Mouse (Mus musculus) forebrain, embryonic 12.5 days (tissue): ENCODE measurements around the gene Kcnn1. TPM values are rescaled to one million over a fixed set of nuclear protein-coding genes. Genes with fewer than 3 reads are reported as not detected.
A peak's percentile ranks its signal among the peaks of the same experiment; 100 is the strongest.

Source experiments
- ATAC-seq: fragments of 200-750 bp; cut with Nextera tagmentation; 2 replicates; pipeline ENCODE4 v1.8.0; 2017; ENCODE audit warnings: moderate TSS enrichment; ENCODE audit not compliant: low FRiP score
- H3K27ac ChIP-seq: fragments of 300-500 bp; sonication (generic); 2 replicates; pipeline ENCODE4 v1.5.1; 2016; ENCODE audit warnings: mild to moderate bottlenecking
- H3K27me3 ChIP-seq: fragments of 300-500 bp; sonication (generic); 2 replicates; pipeline ENCODE4 v1.6.1; 2016; ENCODE audit warnings: mild to moderate bottlenecking
- H3K36me3 ChIP-seq: fragments of 300-500 bp; sonication (generic); replicated peaks from 2 replicates; pipeline ENCODE4 v1.6.1; 2016; ENCODE audit warnings: mild to moderate bottlenecking
- H3K4me1 ChIP-seq: fragments of 300-500 bp; sonication (generic); 2 replicates; pipeline ENCODE4 v1.6.1; 2016
- H3K4me2 ChIP-seq: fragments of 300-500 bp; sonication (generic); 2 replicates; pipeline ENCODE4 v1.6.1; 2016; ENCODE audit warnings: mild to moderate bottlenecking, moderate library complexity
- H3K4me3 ChIP-seq: fragments of 300-500 bp; sonication (generic); replicated peaks from 2 replicates; pipeline ENCODE4 v1.5.1; 2016; ENCODE audit warnings: mild to moderate bottlenecking
- H3K9ac ChIP-seq: fragments of 300-500 bp; sonication (generic); 2 replicates; pipeline ENCODE4 v1.6.1; 2016; ENCODE audit warnings: mild to moderate bottlenecking
- H3K9me3 ChIP-seq: fragments of 300-500 bp; sonication (generic); 2 replicates; pipeline ENCODE4 v1.6.1; 2016
- WGBS: fragments of 180-500 bp; shearing (Covaris S2); methylation state at CpG from one replicate; pipeline ENCODE4 v1.1.7; 2016; 5-methylcytosine and 5-hydroxymethylcytosine counted together
- polyA plus RNA-seq: library from polyadenylated mRNA; unstranded; fragments of >200 nt; fragmentation: Nextera tagmentation; extraction: Ambion mirVana; gene quantifications from 2 replicates; pipeline ENCODE4 v1.2.1, GENCODE M21; 2016

The Kcnn1 gene
- polyA plus RNA-seq, 1 experiment from 2014 or later: 14.4 TPM

DNA sequence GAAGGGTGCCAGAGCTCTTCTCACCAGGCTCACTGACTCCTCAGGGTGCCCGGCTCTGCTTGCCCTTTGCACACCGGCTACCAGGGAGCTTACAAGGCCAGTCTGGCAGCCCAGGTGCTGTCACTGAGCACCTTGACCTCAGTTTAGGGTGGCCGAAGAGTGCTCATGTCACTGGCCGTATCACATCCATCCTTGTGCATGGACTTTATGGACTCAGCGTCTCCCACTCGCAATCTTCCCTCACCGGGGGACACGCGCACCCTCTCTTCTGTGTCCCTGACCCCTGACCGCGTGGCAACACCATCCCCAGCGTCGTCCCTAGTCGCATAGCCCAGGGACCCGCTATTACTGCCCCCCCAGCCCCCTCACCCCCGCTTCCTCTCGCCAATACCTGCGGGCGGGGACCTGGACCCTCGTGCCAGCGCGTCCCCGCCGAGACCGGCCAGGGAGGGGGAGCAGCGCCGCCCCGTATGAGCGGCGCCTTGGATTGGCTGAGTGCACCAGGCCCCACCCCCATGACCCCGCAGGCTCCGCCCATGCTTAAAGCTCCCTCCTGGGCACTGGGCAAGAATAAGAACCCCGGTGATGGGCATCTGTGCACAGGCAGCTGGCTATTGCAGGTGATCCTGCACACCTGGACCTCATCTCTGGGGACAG, 6.4 kb downstream of the Kcnn1 start:
- Histone ChIP-seq H3K36me3 (0 out of 2 replicates have a peak, but pooled peaks cover 17% of the 10 kb centered on the region), H3K27me3 (peaks cover 13% of the 10 kb centered on the region; the same call in 1 of the 2 replicates), H3K9ac (peak overlapping the region; percentile 51), H3K4me3 (peak overlapping the region; percentile 47), H3K9me3 (no peaks in the 10 kb centered on the region), H3K27ac (no peak overlapping the region), H3K4me1 (peaks cover 39% of the 10 kb centered on the region), H3K4me2 (peak overlapping the region; percentile 87)
- peak; percentile 82 for ATAC-seq
- WGBS: 7% methylated on average over 33 of the region's 33 CpGs

DNA sequence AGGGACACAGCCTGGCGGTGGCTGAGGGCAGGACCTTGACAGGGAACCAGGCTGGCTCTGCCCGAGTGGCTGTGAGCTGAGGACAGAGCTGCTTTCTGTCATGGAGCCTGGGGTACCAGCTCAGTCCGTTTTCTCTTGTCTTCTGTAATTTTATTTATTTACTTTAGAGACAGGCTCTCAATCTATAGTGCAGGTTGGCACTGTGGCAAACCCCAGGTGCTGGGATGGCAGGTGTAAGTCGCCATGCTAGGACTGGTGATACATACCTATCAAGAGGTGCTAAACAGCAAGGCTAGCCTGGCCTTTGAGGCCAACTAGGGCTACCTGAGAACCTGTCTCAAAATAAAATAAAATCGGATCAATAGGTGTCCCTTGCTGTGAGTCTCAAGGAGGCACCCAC, 7.0 kb downstream of the Kcnn1 start:
- H3K27me3 ChIP-seq: peaks cover 7% of the 10 kb centered on the region; the same call in 1 of the 2 replicates
- H3K4me3 ChIP-seq: no peak overlapping the region
- no peaks in the 10 kb centered on the region for H3K9me3 ChIP-seq
- no peak overlapping the region for H3K27ac ChIP-seq
- 67% methylated on average over 5 of the region's 5 CpGs for WGBS
- ATAC-seq: no peak
- H3K4me1 ChIP-seq: peaks cover 34% of the 10 kb centered on the region
- H3K9ac ChIP-seq: no peak overlapping the region
- H3K4me2 ChIP-seq: 0 out of 2 replicates have a peak overlapping the region, but pooled peaks have one; percentile 87
- H3K36me3 ChIP-seq: 0 out of 2 replicates have a peak, but pooled peaks cover 17% of the 10 kb centered on the region

DNA sequence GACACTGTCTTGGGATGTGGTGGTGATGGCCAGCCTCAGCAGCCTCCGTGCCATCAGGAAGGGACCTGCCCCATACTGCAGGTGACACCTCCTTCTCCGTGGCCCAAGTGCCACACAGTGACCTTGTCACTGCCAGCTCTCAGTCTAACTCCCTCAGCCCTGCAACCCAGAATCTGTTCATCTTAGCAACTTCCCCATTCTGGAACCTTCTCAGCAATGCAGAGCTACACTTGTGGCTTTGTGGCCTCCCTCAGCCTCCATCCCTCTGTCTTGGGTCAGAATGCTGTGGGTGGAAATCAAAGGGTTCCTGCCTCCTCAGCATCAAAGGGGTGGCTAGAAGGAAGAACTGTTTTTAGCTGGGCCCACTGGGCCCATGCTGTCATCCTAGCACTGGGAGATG, 9.2 kb downstream of the Kcnn1 start:
- Histone ChIP-seq H3K27ac (no peak overlapping the region), H3K27me3 (peaks cover 7% of the 10 kb centered on the region; the same call in 1 of the 2 replicates), H3K4me3 (no peak overlapping the region), H3K36me3 (0 out of 2 replicates have a peak, but pooled peaks cover 17% of the 10 kb centered on the region), H3K9ac (no peak overlapping the region), H3K4me1 (peaks cover 29% of the 10 kb centered on the region), H3K4me2 (no peak overlapping the region), H3K9me3 (no peaks in the 10 kb centered on the region)
- WGBS: 78% methylated on average over 2 of the region's 2 CpGs
- no peak for ATAC-seq

DNA sequence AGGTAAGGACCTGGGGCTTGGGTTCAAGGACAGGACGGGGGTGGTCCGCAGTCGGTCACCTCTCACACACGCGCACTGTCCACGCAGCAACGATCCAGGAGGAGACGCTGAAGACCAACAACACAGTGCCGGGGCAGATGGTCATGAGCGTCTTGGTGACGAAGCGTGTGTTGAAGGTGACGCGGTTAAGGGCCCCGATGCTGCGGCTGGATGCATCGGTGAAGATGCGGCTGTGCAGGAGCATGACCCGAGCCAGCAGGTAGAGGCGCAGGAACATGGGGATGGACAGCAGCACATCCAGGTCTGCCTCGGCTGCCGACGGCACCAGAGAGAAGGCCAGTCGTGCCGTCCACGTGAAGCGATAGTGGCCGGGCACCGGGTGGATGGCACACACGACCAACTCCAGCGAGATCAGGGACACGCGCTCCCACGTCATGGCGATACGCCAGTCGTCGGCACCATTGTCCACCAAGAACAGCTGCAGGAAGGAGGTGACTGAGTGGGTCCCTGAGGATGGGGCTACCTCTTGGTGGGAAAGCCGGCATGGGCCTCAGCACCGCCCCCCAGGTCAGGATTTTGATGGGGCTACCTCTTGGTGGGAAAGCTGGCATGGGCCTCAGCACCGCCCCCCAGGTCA, 10.3 kb downstream of the Kcnn1 start:
- Histone ChIP-seq H3K27me3 (peaks cover 7% of the 10 kb centered on the region; the same call in 1 of the 2 replicates), H3K9me3 (no peaks in the 10 kb centered on the region), H3K9ac (no peak overlapping the region), H3K27ac (no peak overlapping the region), H3K4me2 (no peak overlapping the region), H3K4me3 (no peak overlapping the region), H3K4me1 (peaks cover 17% of the 10 kb centered on the region), H3K36me3 (0 out of 2 replicates have a peak, but pooled peaks cover 17% of the 10 kb centered on the region)
- WGBS: 93% methylated on average over 41 of the region's 41 CpGs
- no peak for ATAC-seq

DNA sequence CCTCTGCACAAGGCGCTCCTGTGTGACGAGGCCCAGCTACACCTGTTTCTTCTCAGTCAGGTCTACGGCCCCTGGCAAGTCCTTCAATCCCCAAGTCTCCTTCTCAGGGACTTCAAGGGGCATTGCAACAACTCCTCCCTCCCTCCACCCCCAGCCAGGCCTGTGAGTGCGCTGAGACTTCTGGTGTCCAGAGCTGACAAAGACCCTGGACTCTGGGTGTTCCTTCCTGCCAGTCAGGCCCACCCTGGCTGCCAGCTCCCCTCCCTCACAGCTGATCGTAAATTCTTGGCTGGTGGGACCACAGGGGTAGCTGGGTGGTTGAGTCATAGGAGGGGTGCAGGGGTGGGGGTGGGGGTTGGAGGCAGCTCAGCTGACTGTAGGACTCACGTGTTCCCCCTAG, 11.2 kb downstream of the Kcnn1 start:
- peaks cover 11% of the 10 kb centered on the region for H3K4me1 ChIP-seq
- H3K9me3 ChIP-seq: no peaks in the 10 kb centered on the region
- no peak for ATAC-seq
- H3K9ac ChIP-seq: no peak overlapping the region
- WGBS: 67% methylated on average over 6 of the region's 6 CpGs
- no peak overlapping the region for H3K4me2 ChIP-seq
- H3K4me3 ChIP-seq: no peak overlapping the region
- peaks cover 7% of the 10 kb centered on the region; the same call in 1 of the 2 replicates for H3K27me3 ChIP-seq
- 0 out of 2 replicates have a peak, but pooled peaks cover 17% of the 10 kb centered on the region for H3K36me3 ChIP-seq
- H3K27ac ChIP-seq: no peak overlapping the region

DNA sequence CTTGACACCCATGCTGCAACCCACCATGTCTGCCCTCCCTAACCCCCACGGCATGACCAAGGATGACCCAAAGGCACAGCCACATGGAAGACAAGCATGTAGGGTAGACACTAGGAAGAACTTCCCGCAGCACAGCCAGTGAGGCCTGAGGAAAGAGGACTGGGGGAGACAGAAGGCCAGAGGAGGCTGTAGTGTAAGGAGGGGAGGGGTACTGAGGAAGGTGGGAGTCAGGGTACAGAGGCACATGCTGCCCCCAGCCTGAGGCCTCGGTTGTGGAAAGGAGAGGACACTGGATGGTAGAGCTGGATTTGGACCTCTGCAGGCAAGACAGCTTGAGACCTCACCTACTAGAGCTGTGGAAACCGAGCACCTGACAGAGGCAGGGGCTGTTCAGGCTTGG, 12.1 kb downstream of the Kcnn1 start:
- Histone ChIP-seq H3K9me3 (no peaks in the 10 kb centered on the region), H3K4me2 (no peak overlapping the region), H3K27me3 (peaks cover 5% of the 10 kb centered on the region; the same call in 1 of the 2 replicates), H3K36me3 (0 out of 2 replicates have a peak, but pooled peaks cover 17% of the 10 kb centered on the region), H3K4me3 (no peak overlapping the region), H3K27ac (no peak overlapping the region), H3K4me1 (peaks cover 8% of the 10 kb centered on the region), H3K9ac (no peak overlapping the region)
- no peak for ATAC-seq
- whole genome bisulfite sequencing: 88% methylated on average over 4 of the region's 4 CpGs

DNA sequence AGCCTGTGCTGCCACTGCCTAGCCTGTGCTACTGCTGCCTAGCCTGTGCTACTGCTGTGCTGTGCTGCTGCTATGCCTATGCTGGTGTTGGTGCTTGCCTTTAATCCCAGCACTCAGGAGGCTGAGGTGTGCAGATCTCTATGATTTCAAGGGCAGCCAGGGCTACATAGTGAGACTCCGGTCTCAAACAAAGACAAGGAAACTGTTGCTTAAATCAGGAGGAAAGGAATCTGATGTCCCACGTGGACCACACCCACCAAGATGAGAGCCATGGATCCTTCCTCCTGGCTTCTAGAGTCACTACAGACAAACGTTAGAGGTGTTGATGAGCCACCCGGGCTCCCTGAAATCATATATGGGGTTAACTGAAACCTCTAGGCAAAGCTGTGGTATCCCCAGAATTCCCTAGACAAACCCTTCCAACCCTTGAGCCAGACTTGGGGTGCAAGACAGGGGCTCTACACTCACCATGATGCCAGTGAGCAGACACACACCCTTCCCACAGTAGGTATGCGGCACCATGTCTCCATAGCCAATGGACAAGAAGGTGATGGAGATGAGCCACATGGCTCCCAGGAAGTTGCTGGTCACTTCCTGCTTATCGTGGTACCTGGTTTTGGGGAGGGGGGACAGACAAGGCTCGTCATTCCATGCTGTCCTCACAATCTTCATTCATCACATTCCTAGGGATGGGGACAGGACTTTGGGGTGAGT, 12.8 kb downstream of the Kcnn1 start:
- H3K4me1 ChIP-seq: peaks cover 8% of the 10 kb centered on the region
- WGBS: 84% methylated on average over 7 of the region's 7 CpGs
- H3K27me3 ChIP-seq: no peaks in the 10 kb centered on the region; the same call in 1 of the 2 replicates
- H3K4me2 ChIP-seq: no peak overlapping the region
- no peak overlapping the region for H3K9ac ChIP-seq
- no peak for ATAC-seq
- H3K36me3 ChIP-seq: 0 out of 2 replicates have a peak, but pooled peaks cover 17% of the 10 kb centered on the region
- H3K4me3 ChIP-seq: no peak overlapping the region
- H3K9me3 ChIP-seq: no peaks in the 10 kb centered on the region
- H3K27ac ChIP-seq: no peak overlapping the region

DNA sequence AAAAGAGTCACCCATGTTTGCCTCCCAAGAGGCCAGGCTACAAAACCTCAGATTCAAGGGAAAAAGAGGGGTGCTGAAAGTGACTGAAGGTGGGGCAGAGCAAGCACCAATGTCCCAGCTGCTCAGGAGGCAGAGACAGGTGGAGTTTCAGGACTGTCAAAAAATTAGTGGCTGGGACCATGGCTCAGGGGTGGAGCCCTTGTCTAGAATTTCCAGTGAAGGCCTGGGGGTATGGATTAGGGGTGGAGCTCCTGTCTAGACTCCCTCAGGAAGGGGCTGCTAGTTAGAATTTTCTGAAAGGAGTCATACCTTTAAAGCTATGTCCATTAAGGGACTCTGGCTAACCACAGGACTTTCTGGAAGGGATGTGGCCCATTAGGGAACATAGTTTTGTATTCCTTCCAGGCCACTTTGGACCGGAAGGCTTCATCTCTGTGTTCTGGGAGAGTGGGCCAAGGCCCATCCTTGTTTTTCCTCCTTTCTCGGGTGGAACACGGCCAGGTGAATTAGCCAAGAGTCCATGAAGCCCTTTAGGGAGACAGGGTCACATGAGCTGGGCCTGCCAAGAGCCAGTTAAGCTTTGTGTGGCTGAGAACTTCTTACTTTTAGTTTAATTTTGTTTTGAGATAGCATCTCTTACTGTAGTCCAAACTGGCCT, 13.6 kb downstream of the Kcnn1 start:
- 82% methylated on average over 3 of the region's 3 CpGs for WGBS
- no peak for ATAC-seq
- Histone ChIP-seq H3K4me2 (no peak overlapping the region), H3K27ac (no peak overlapping the region), H3K27me3 (no peaks in the 10 kb centered on the region; the same call in 1 of the 2 replicates), H3K9ac (no peak overlapping the region), H3K4me3 (no peak overlapping the region), H3K36me3 (0 out of 2 replicates have a peak, but pooled peaks cover 10% of the 10 kb centered on the region), H3K4me1 (peaks cover 5% of the 10 kb centered on the region), H3K9me3 (no peaks in the 10 kb centered on the region)

DNA sequence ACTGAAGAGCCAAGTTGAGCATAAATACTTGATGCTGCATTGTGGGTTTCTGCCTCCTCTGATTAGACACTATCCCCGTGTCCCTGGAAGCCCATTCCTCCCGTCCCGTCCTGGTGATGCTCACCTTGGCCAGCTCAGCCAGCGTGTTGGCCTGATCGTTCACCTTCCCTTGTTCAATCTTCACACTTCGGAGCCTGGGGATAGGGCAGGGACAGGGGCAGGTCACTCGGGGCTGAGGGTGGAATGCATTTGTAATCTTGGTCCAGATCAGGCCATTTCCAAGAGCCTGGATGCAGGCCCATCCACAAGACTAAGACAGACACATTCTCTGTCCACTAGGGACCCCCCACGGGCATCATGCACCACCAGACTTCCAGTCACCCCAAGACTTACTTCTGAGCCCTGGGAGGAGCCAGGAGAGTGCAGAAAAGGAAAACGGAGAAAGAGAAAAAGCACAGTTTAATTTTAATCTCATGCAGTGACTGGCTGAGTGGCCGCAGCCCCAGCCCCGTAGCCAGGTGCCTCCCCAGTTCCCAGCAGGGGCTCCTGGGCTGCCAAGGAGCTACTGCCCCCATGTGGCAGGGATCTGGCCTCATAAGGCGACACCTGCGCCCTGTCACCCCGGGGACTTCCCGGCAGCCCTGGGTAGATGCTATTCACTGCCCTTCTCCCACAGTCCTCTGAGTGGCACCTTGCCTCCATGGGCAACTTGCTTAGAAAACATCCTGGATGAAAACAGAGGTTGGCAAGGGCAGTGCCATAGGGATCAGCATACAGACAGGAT, 16.5 kb downstream of the Kcnn1 start:
- Histone ChIP-seq H3K4me2 (no peak overlapping the region), H3K4me3 (no peak overlapping the region), H3K27me3 (no peaks in the 10 kb centered on the region; the same call in 1 of the 2 replicates), H3K4me1 (peaks cover 5% of the 10 kb centered on the region), H3K36me3 (no peaks in the 10 kb centered on the region), H3K9me3 (no peaks in the 10 kb centered on the region), H3K27ac (no peak overlapping the region), H3K9ac (0 out of 2 replicates have a peak overlapping the region, but pooled peaks have one; percentile 7)
- ATAC-seq: no peak
- WGBS: 54% methylated on average over 15 of the region's 15 CpGs

DNA sequence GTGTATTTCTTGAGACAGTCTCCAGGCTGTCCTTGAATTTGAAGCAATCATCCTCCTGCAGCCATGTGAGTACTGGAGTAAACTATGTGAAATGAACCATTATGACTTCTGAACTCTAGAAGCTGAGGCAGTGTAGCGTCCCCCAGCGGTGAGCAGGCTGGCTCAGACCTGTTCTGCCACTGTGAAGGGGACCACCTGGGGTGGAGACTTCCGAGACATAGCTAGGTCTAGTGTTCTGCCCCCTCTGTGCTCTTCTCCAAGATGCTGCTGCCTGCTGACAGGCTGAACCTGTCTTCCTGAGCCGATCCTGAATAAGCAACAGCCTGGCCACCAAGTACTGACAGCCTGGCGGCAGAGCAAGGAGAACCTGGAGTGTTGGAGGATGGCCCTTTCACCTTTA, 17.9 kb downstream of the Kcnn1 start:
- Histone ChIP-seq H3K4me1 (peaks cover 13% of the 10 kb centered on the region), H3K9me3 (no peaks in the 10 kb centered on the region), H3K27ac (no peak overlapping the region), H3K27me3 (no peaks in the 10 kb centered on the region; the same call in 1 of the 2 replicates), H3K36me3 (no peaks in the 10 kb centered on the region), H3K4me3 (no peak overlapping the region), H3K9ac (no peak overlapping the region), H3K4me2 (no peak overlapping the region)
- 42% methylated on average over 5 of the region's 5 CpGs for WGBS
- no peak for ATAC-seq

DNA sequence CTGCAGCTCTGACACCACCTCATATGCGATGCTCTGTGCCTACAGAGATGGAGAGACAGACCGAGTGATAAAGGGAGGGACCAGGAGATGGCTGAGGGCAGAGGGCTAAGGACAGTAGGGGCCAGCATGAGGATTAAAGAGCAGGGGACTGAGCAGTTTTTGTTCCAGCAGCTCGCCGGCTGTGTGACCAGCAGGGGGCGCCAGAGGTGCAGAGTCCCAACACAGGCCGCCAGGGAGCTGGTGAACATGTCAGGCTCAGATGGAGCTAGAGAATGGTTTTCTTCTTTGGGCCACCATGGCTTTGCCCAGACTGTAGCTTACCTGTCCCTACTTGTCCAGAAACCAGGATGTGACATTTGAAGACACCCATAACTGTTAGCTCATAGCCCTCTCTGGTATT, 18.5 kb downstream of the Kcnn1 start:
- Histone ChIP-seq H3K4me3 (no peak overlapping the region), H3K9me3 (no peaks in the 10 kb centered on the region), H3K27me3 (no peaks in the 10 kb centered on the region; the same call in 1 of the 2 replicates), H3K9ac (no peak overlapping the region), H3K27ac (no peak overlapping the region), H3K4me1 (peaks cover 16% of the 10 kb centered on the region), H3K4me2 (no peak overlapping the region), H3K36me3 (no peaks in the 10 kb centered on the region)
- ATAC-seq: peak; percentile 21; the same call in 1 of the 2 replicates
- 2% methylated on average over 6 of the region's 6 CpGs for WGBS
